Mouse (Mus musculus) kidney, postnatal 0 days (tissue): ENCODE measurements at regions not wholly inside any gene's neighbourhood (a gene's known extent, or its start where the extent isn't known, plus 50 kb on each side); places are given as distances from the start of the nearest gene placed in this dataset.
"Not testable (repeated sequence)": the region's sequence is repeated elsewhere in the genome, so short reads cannot be mapped to it uniquely, and the experiment has no call there.

Experiments used
- ATAC-seq: fragments of 200-750 bp; cut with Nextera tagmentation; replicated peaks from 2 replicates; pipeline ENCODE4 v1.8.0; 2017; ENCODE audit warnings: low read depth, moderate number of reproducible peaks, moderate TSS enrichment, moderate library complexity; ENCODE audit not compliant: low FRiP score
- DNase-seq: peaks from one replicate; pipeline ENCODE4 v3.0.0-alpha.2; 2016; ENCODE audit warnings: low spot score
- H3K27ac ChIP-seq: fragments of 300-500 bp; sonication (generic); 2 replicates; pipeline ENCODE4 v1.5.1; 2014; ENCODE audit warnings: mild to moderate bottlenecking
- H3K27me3 ChIP-seq: fragments of 300-500 bp; sonication (generic); 2 replicates; pipeline ENCODE4 v1.6.1; 2014; ENCODE audit warnings: low read length, mixed read lengths; ENCODE audit not compliant: insufficient read depth
- H3K36me3 ChIP-seq: fragments of 300-500 bp; sonication (generic); 2 replicates; pipeline ENCODE4 v1.6.1; 2014; ENCODE audit warnings: low read length, mixed read lengths; ENCODE audit not compliant: insufficient read depth
- H3K4me1 ChIP-seq: fragments of 300-500 bp; sonication (generic); replicated peaks from 2 replicates; pipeline ENCODE4 v1.6.1; 2014; ENCODE audit warnings: antibody characterized with exemption, low read length, mixed read lengths; ENCODE audit not compliant: insufficient read depth
- H3K4me2 ChIP-seq: fragments of 300-500 bp; sonication (generic); 2 replicates; pipeline ENCODE4 v1.6.1; 2014; ENCODE audit warnings: mild to moderate bottlenecking, low read length, moderate library complexity, mixed read lengths
- H3K4me3 ChIP-seq: fragments of 300-500 bp; sonication (generic); replicated peaks from 2 replicates; pipeline ENCODE4 v1.5.1; 2014; ENCODE audit warnings: low read depth, low read length
- H3K9ac ChIP-seq: fragments of 300-500 bp; sonication (generic); 2 replicates; pipeline ENCODE4 v1.6.1; 2014; ENCODE audit warnings: low read depth, low read length
- H3K9me3 ChIP-seq: fragments of 300-500 bp; sonication (generic); replicated peaks from 2 replicates; pipeline ENCODE4 v1.6.1; 2016; ENCODE audit warnings: low read length, inconsistent platforms, mixed read lengths
- CTCF ChIP-seq: IDR thresholded peaks from 2 replicates; pipeline ENCODE4 v1.5.1; 2016; ENCODE audit warnings: antibody characterized with exemption, low read depth, mild to moderate bottlenecking, moderate library complexity
- WGBS: fragments of 180-500 bp; shearing (Covaris S2); extraction: QIAGEN DNeasy Blood & Tissue Kit; methylation state at CpG from one replicate; pipeline ENCODE4 v1.1.7; 2014; 5-methylcytosine and 5-hydroxymethylcytosine counted together

GRCm38 (mm10) chr15:4269835-4270234 lies 105.5 kb upstream of the Plcxd3 start:
- 91% methylated on average over 2 of the region's 2 CpGs for WGBS
- no peak overlapping the region for H3K4me2 ChIP-seq
- no peaks in the 10 kb centered on the region for H3K4me1 ChIP-seq
- H3K27ac ChIP-seq: no peak overlapping the region
- no peaks in the 10 kb centered on the region for H3K27me3 ChIP-seq
- no peaks in the 10 kb centered on the region for H3K36me3 ChIP-seq
- H3K9ac ChIP-seq: no peak overlapping the region
- TF ChIP-seq CTCF: no peak
- DNase-seq (no peak), ATAC-seq (no peak)
- H3K4me3 ChIP-seq: no peak overlapping the region
- no peaks in the 10 kb centered on the region for H3K9me3 ChIP-seq

DNA sequence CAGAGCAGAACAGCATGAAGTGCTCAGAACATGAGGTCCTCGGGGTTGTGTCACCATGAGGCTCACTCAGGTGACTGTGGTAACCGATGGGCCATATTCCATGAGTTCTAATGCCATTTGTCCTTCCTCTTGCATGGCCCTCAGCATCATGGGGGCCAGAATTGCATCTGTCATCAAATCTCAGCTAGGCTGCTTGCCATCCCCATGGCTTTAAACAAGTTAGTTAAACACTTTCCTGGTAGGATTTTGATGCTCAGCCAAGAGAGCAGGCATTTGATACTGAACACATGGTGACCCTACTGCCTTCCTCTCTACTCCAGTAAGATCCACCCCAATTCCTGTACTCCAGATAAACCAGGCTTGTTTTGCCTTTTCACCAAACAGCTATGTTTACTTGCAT lies 98.3 kb upstream of the Plcxd3 start:
- 84% methylated on average over 2 of the region's 2 CpGs for WGBS
- Histone ChIP-seq H3K9me3 (no peaks in the 10 kb centered on the region), H3K27me3 (no peaks in the 10 kb centered on the region), H3K4me3 (no peak overlapping the region), H3K36me3 (no peaks in the 10 kb centered on the region), H3K9ac (no peak overlapping the region), H3K27ac (no peak overlapping the region), H3K4me1 (no peaks in the 10 kb centered on the region), H3K4me2 (no peak overlapping the region)
- DNase-seq: no peak
- ATAC-seq: no peak
- TF ChIP-seq CTCF: no peak

GRCm38 (mm10) chr15:4307498-4307897 lies 67.8 kb upstream of the Plcxd3 start:
- no peak for ATAC-seq
- Histone ChIP-seq H3K27me3 (no peaks in the 10 kb centered on the region), H3K4me2 (no peak overlapping the region), H3K27ac (no peak overlapping the region), H3K9ac (no peak overlapping the region), H3K4me1 (no peaks in the 10 kb centered on the region), H3K9me3 (no peaks in the 10 kb centered on the region), H3K4me3 (no peak overlapping the region), H3K36me3 (no peaks in the 10 kb centered on the region)
- no peak for TF ChIP-seq CTCF
- 77% methylated on average over 2 of the region's 2 CpGs for WGBS
- no peak for DNase-seq

DNA sequence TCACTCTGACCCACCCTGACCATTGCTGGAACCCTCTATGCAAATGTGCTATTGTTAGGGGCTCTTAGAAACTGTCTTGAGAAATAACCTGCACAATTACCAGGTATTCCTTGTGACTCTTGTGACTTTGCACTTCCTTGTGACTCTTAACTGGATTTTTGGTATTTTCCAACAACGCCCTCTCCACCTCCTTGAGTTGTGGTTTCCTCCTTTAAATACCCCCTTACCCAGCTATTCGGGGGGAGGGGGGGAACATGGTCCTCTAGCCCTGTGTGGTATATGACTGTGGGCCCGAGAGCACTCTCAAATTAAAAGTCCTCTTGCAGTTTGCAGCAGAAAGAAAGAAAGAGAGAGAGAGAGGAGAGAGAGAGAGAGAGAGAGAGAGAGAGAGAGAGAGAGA lies 61.6 kb upstream of the Plcxd3 start:
- H3K4me2 ChIP-seq, H3K4me1 ChIP-seq, ATAC-seq, H3K36me3 ChIP-seq, H3K9me3 ChIP-seq, H3K9ac ChIP-seq, H3K27me3 ChIP-seq, DNase-seq, H3K4me3 ChIP-seq, H3K27ac ChIP-seq: not testable (repeated sequence)
- WGBS: 66% methylated on average over 3 of the region's 3 CpGs

DNA sequence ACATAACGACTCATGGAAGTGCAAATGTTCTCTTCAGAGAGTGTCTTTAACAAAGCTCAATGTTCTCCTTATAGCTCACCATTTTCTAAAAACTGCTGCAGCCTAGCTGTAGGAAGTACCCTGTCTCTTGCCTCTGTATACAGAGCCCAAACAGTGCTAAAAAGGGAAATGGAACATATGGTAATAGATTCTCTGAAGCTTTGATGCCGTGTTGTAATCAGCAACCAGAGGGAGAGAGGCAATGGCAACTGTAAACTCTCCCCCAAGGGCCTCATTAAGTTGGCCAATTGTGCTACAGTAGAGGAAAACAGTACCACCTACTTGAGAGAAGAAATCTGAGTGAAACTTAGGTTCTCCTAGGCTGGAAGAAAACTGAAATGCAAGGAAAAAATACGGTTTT lies 59.4 kb upstream of the Plcxd3 start:
- Histone ChIP-seq H3K9ac (no peak overlapping the region), H3K27ac (no peak overlapping the region), H3K36me3 (no peaks in the 10 kb centered on the region), H3K9me3 (no peaks in the 10 kb centered on the region), H3K4me3 (no peak overlapping the region), H3K4me2 (no peak overlapping the region), H3K27me3 (no peaks in the 10 kb centered on the region), H3K4me1 (no peaks in the 10 kb centered on the region)
- no peak for DNase-seq
- TF ChIP-seq CTCF: no peak
- no peak for ATAC-seq
- WGBS: 38% methylated on average over 3 of the region's 3 CpGs
